Mouse (Mus musculus): ENCODE measurements around the gene Abca1. TPM values are rescaled to one million over a fixed set of nuclear protein-coding genes. Genes with fewer than 3 reads are reported as not detected.
A peak's percentile ranks its signal among the peaks of the same experiment; 100 is the strongest.

Gene Abca1
- polyA plus RNA-seq, 1 experiment: 9.3 TPM

- Histone ChIP-seq H3K4me3 (ENCODE audit: insufficient read depth, low read depth, low read length) (no peak overlapping the region), H3K4me1 (ENCODE audit: control insufficient read depth, insufficient read depth, low read length) (peaks cover 3% of the 10 kb centered on the region; the same call in 1 of the 2 replicates), H3K27me3 (replicated peaks; ENCODE audit: control insufficient read depth, insufficient read depth, low read length) (no peaks in the 10 kb centered on the region), H3K27ac (ENCODE audit: insufficient read depth, low read depth, low read length) (peak overlapping the region; percentile 61; the same call in 1 of the 2 replicates), H3K36me3 (ENCODE audit: control insufficient read depth, insufficient read depth, low read length) (no peaks in the 10 kb centered on the region)
- peak; percentile 87 for DNase-seq
- 45% methylated on average over 4 of the region's 4 CpGs for WGBS
- TF ChIP-seq CTCF (conservative IDR thresholded peaks at IDR 0.05; ENCODE audit: insufficient read depth, insufficient read length, low read depth, low read length) (no peak), POLR2A (IDR thresholded peaks at IDR 0.05; ENCODE audit: low read depth, low read length) (no peak)
These were observed 27.4 kb upstream of the Abca1 start for GRCm38 (mm10) chr4:53187071-53187470.

GRCm38 (mm10) chr4:53186573-53186972 lies 26.9 kb upstream of the Abca1 start:
- 57% methylated on average over 4 of the region's 4 CpGs for WGBS
- TF ChIP-seq CTCF (conservative IDR thresholded peaks at IDR 0.05; ENCODE audit: insufficient read depth, insufficient read length, low read depth, low read length) (no peak), POLR2A (IDR thresholded peaks at IDR 0.05; ENCODE audit: low read depth, low read length) (no peak)

GRCm38 (mm10) chr4:53186141-53186540 lies 26.4 kb upstream of the Abca1 start:
- no peak for TF ChIP-seq CTCF (conservative IDR thresholded peaks at IDR 0.05; ENCODE audit: insufficient read depth, insufficient read length, low read depth, low read length)
- no peak for TF ChIP-seq POLR2A (IDR thresholded peaks at IDR 0.05; ENCODE audit: low read depth, low read length)
- WGBS: 87% methylated on average over 4 of the region's 4 CpGs
- H3K4me1 ChIP-seq (ENCODE audit: control insufficient read depth, insufficient read depth, low read length): peaks cover 3% of the 10 kb centered on the region; the same call in 1 of the 2 replicates
- DNase-seq: no peak
- no peaks in the 10 kb centered on the region for H3K27me3 ChIP-seq (replicated peaks; ENCODE audit: control insufficient read depth, insufficient read depth, low read length)
- no peak overlapping the region for H3K4me3 ChIP-seq (ENCODE audit: insufficient read depth, low read depth, low read length)
- H3K36me3 ChIP-seq (ENCODE audit: control insufficient read depth, insufficient read depth, low read length): no peaks in the 10 kb centered on the region
- H3K27ac ChIP-seq (ENCODE audit: insufficient read depth, low read depth, low read length): peak overlapping the region; percentile 11; the same call in 1 of the 2 replicates

More at GRCm38 (mm10) chr4:53186573-53186972, 26.9 kb upstream of the Abca1 start:
- no peaks in the 10 kb centered on the region for H3K27me3 ChIP-seq (replicated peaks; ENCODE audit: control insufficient read depth, insufficient read depth, low read length)
- DNase-seq: no peak
- peak overlapping the region; percentile 61 for H3K27ac ChIP-seq (ENCODE audit: insufficient read depth, low read depth, low read length)
- H3K4me3 ChIP-seq (ENCODE audit: insufficient read depth, low read depth, low read length): no peak overlapping the region
- H3K4me1 ChIP-seq (ENCODE audit: control insufficient read depth, insufficient read depth, low read length): peaks cover 3% of the 10 kb centered on the region; the same call in 1 of the 2 replicates
- H3K36me3 ChIP-seq (ENCODE audit: control insufficient read depth, insufficient read depth, low read length): no peaks in the 10 kb centered on the region

- Histone ChIP-seq H3K4me1 (ENCODE audit: control insufficient read depth, insufficient read depth, low read length) (peaks cover 3% of the 10 kb centered on the region; the same call in 1 of the 2 replicates), H3K27ac (ENCODE audit: insufficient read depth, low read depth, low read length) (no peak overlapping the region), H3K27me3 (replicated peaks; ENCODE audit: control insufficient read depth, insufficient read depth, low read length) (no peaks in the 10 kb centered on the region), H3K4me3 (ENCODE audit: insufficient read depth, low read depth, low read length) (no peak overlapping the region), H3K36me3 (ENCODE audit: control insufficient read depth, insufficient read depth, low read length) (no peaks in the 10 kb centered on the region)
- no peak for DNase-seq
- TF ChIP-seq POLR2A (IDR thresholded peaks at IDR 0.05; ENCODE audit: low read depth, low read length) (no peak), CTCF (conservative IDR thresholded peaks at IDR 0.05; ENCODE audit: insufficient read depth, insufficient read length, low read depth, low read length) (no peak)
- WGBS: 76% methylated on average over 6 of the region's 6 CpGs
These were observed 21.8 kb upstream of the Abca1 start for GRCm38 (mm10) chr4:53181479-53181878.

DNA sequence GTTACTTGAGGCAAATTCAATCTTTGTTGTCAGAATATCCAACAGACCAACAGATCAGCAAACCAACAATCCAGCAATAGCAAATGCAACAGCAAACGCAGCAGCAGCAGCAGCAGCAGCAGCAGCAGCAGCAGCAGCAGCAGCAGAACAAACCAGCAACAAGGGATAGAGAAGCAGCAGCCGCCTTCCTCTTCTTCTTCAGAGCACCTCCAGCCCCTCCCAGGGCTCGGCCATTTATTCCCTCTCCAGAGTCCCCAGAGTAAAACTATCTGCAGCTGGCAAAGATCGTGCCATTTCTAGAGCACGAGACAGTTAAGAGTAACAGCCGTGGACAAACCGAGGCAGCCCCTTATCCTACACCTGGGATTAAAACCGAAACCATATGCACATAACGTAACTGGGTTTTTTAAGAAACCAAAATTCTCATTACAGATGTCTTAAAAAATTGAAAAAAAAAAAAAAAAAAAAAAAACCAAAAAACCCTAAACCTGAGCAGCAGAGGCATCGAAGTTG lies 19.7 kb upstream of the Abca1 start:
- H3K27me3 ChIP-seq (replicated peaks; ENCODE audit: control insufficient read depth, insufficient read depth, low read length): no peaks in the 10 kb centered on the region
- no peaks in the 10 kb centered on the region for H3K4me1 ChIP-seq (ENCODE audit: control insufficient read depth, insufficient read depth, low read length)
- DNase-seq: no peak
- no peak overlapping the region for H3K4me3 ChIP-seq (ENCODE audit: insufficient read depth, low read depth, low read length)
- H3K27ac ChIP-seq (ENCODE audit: insufficient read depth, low read depth, low read length): no peak overlapping the region
- no peak for TF ChIP-seq CTCF (conservative IDR thresholded peaks at IDR 0.05; ENCODE audit: insufficient read depth, insufficient read length, low read depth, low read length)
- no peak for TF ChIP-seq POLR2A (IDR thresholded peaks at IDR 0.05; ENCODE audit: low read depth, low read length)
- H3K36me3 ChIP-seq (ENCODE audit: control insufficient read depth, insufficient read depth, low read length): no peaks in the 10 kb centered on the region
- WGBS: 77% methylated on average over 10 of the region's 10 CpGs

- TF ChIP-seq CTCF (conservative IDR thresholded peaks at IDR 0.05; ENCODE audit: insufficient read depth, insufficient read length, low read depth, low read length): no peak
- TF ChIP-seq POLR2A (IDR thresholded peaks at IDR 0.05; ENCODE audit: low read depth, low read length): no peak
- DNase-seq: no peak
- Histone ChIP-seq H3K36me3 (ENCODE audit: control insufficient read depth, insufficient read depth, low read length) (no peaks in the 10 kb centered on the region), H3K27ac (ENCODE audit: insufficient read depth, low read depth, low read length) (no peak overlapping the region), H3K27me3 (replicated peaks; ENCODE audit: control insufficient read depth, insufficient read depth, low read length) (no peaks in the 10 kb centered on the region), H3K4me3 (ENCODE audit: insufficient read depth, low read depth, low read length) (no peak overlapping the region), H3K4me1 (ENCODE audit: control insufficient read depth, insufficient read depth, low read length) (no peaks in the 10 kb centered on the region)
- WGBS: 87% methylated on average over 7 of the region's 7 CpGs
These were observed 18.8 kb upstream of the Abca1 start for GRCm38 (mm10) chr4:53178489-53178888.

GRCm38 (mm10) chr4:53177696-53178095 lies 18.0 kb upstream of the Abca1 start:
- WGBS: 91% methylated on average over 8 of the region's 8 CpGs
- no peak for DNase-seq
- Histone ChIP-seq H3K27me3 (replicated peaks; ENCODE audit: control insufficient read depth, insufficient read depth, low read length) (no peaks in the 10 kb centered on the region), H3K27ac (ENCODE audit: insufficient read depth, low read depth, low read length) (no peak overlapping the region), H3K4me1 (ENCODE audit: control insufficient read depth, insufficient read depth, low read length) (no peaks in the 10 kb centered on the region), H3K4me3 (ENCODE audit: insufficient read depth, low read depth, low read length) (no peak overlapping the region), H3K36me3 (ENCODE audit: control insufficient read depth, insufficient read depth, low read length) (no peaks in the 10 kb centered on the region)
- TF ChIP-seq CTCF (conservative IDR thresholded peaks at IDR 0.05; ENCODE audit: insufficient read depth, insufficient read length, low read depth, low read length) (no peak), POLR2A (IDR thresholded peaks at IDR 0.05; ENCODE audit: low read depth, low read length) (no peak)
